Mouse (Mus musculus): Measurements from ENCODE around the gene Yipf3.
A peak's percentile ranks its signal among the peaks of the same experiment; 100 is the strongest.

Gene Yipf3

GRCm38 (mm10) chr17:46247512-46248188 is at the start of gene Yipf3, which contains the start of gene Polr1c:
Gene Yipf3, plus strand, starts transcription at chr17:46248080.
Gene Polr1c, minus strand, starts transcription at chr17:46248054.
- DNase-seq (ENCODE audit: inconsistent ontology term): peak; percentile 91

- no peak for DNase-seq (ENCODE audit: inconsistent ontology term)
Measured at GRCm38 (mm10) chr17:46201151-46201550, 46.7 kb upstream of the Yipf3 start.

GRCm38 (mm10) chr17:46202421-46203071 is 45.3 kb upstream of the Yipf3 start, which contains the start of the genes Polh and Xpo5:
Gene Polh, minus strand, starts transcription at chr17:46202645.
Gene Xpo5, plus strand, starts transcription at chr17:46202782.
- peak; percentile 99 for DNase-seq (ENCODE audit: inconsistent ontology term)

- peak; percentile 86 for DNase-seq (ENCODE audit: inconsistent ontology term)
Measured at GRCm38 (mm10) chr17:46203078-46203477, 44.8 kb upstream of the Yipf3 start.

- DNase-seq (ENCODE audit: inconsistent ontology term): no peak
Measured at GRCm38 (mm10) chr17:46206676-46207075, 41.2 kb upstream of the Yipf3 start.

GRCm38 (mm10) chr17:46210550-46210949 is 37.3 kb upstream of the Yipf3 start:
- no peak for DNase-seq (ENCODE audit: inconsistent ontology term)

- no peak for DNase-seq (ENCODE audit: inconsistent ontology term)
Measured at GRCm38 (mm10) chr17:46221601-46222000, 26.3 kb upstream of the Yipf3 start.

GRCm38 (mm10) chr17:46227576-46227975 is 20.3 kb upstream of the Yipf3 start:
- DNase-seq (ENCODE audit: inconsistent ontology term): no peak

GRCm38 (mm10) chr17:46236067-46236466 is 11.8 kb upstream of the Yipf3 start:
- DNase-seq (ENCODE audit: inconsistent ontology term): no peak

GRCm38 (mm10) chr17:46237079-46237478 is 10.8 kb upstream of the Yipf3 start:
- no peak for DNase-seq (ENCODE audit: inconsistent ontology term)

GRCm38 (mm10) chr17:46237480-46237879 is 10.4 kb upstream of the Yipf3 start:
- DNase-seq (ENCODE audit: inconsistent ontology term): no peak

GRCm38 (mm10) chr17:46239516-46240114 is 8.3 kb upstream of the Yipf3 start:
- DNase-seq (ENCODE audit: inconsistent ontology term): no peak

- DNase-seq (ENCODE audit: inconsistent ontology term): no peak
Measured at GRCm38 (mm10) chr17:46241471-46241870, 6.4 kb upstream of the Yipf3 start.

GRCm38 (mm10) chr17:46242274-46242673 is 5.6 kb upstream of the Yipf3 start:
- no peak for DNase-seq (ENCODE audit: inconsistent ontology term)

- no peak for DNase-seq (ENCODE audit: inconsistent ontology term)
Measured at GRCm38 (mm10) chr17:46242993-46243392, 4.9 kb upstream of the Yipf3 start.

- no peak for DNase-seq (ENCODE audit: inconsistent ontology term)
Measured at GRCm38 (mm10) chr17:46243624-46244023, 4.3 kb upstream of the Yipf3 start.

- DNase-seq (ENCODE audit: inconsistent ontology term): no peak
Measured at GRCm38 (mm10) chr17:46244579-46244978, 3.3 kb upstream of the Yipf3 start.

- no peak for DNase-seq (ENCODE audit: inconsistent ontology term)
Measured at GRCm38 (mm10) chr17:46248189-46248522, 276 bp downstream of the Yipf3 start.

GRCm38 (mm10) chr17:46251174-46251573 is 3.3 kb downstream of the Yipf3 start:
- DNase-seq (ENCODE audit: inconsistent ontology term): no peak

GRCm38 (mm10) chr17:46252571-46253451 is 4.9 kb downstream of the Yipf3 start:
- DNase-seq (ENCODE audit: inconsistent ontology term): no peak

GRCm38 (mm10) chr17:46253452-46254084 is 5.7 kb downstream of the Yipf3 start, which contains the start of gene Lrrc73:
Gene Lrrc73, plus strand, starts transcription at chr17:46253531.
- peak; percentile 93 for DNase-seq (ENCODE audit: inconsistent ontology term)
